Mouse (Mus musculus) neural tube, embryonic 13.5 days (tissue): ENCODE measurements around the gene Slc25a21. TPM values are rescaled to one million over a fixed set of nuclear protein-coding genes. Genes with fewer than 3 reads are reported as not detected.

Experiments
- ATAC-seq: fragments of 200-750 bp; cut with Nextera tagmentation; 2 replicates; pipeline ENCODE4 v1.8.0; 2017; ENCODE audit warnings: low read depth, mild to moderate bottlenecking, moderate TSS enrichment, moderate library complexity
- H3K27ac ChIP-seq: fragments of 300-500 bp; sonication (generic); replicated peaks from 2 replicates; pipeline ENCODE4 v1.5.1; 2015; ENCODE audit warnings: moderate library complexity, mild to moderate bottlenecking, inconsistent platforms
- H3K27me3 ChIP-seq: fragments of 300-500 bp; sonication (generic); 2 replicates; pipeline ENCODE4 v1.6.1; 2015; ENCODE audit warnings: mild to moderate bottlenecking, inconsistent platforms
- H3K36me3 ChIP-seq: fragments of 300-500 bp; sonication (generic); 2 replicates; pipeline ENCODE4 v1.6.1; 2015; ENCODE audit warnings: mild to moderate bottlenecking, inconsistent platforms
- H3K4me1 ChIP-seq: fragments of 300-500 bp; sonication (generic); replicated peaks from 2 replicates; pipeline ENCODE4 v1.6.1; 2015; ENCODE audit warnings: inconsistent platforms
- H3K4me2 ChIP-seq: fragments of 300-500 bp; sonication (generic); 2 replicates; pipeline ENCODE4 v1.6.1; 2015; ENCODE audit warnings: inconsistent platforms, mild to moderate bottlenecking, moderate library complexity
- H3K4me3 ChIP-seq: fragments of 300-500 bp; sonication (generic); 2 replicates; pipeline ENCODE4 v1.5.1; 2015; ENCODE audit warnings: mild to moderate bottlenecking, inconsistent platforms
- H3K9ac ChIP-seq: fragments of 300-500 bp; sonication (generic); 2 replicates; pipeline ENCODE4 v1.6.1; 2015; ENCODE audit warnings: moderate library complexity, mild to moderate bottlenecking, inconsistent platforms
- H3K9me3 ChIP-seq: fragments of 300-500 bp; sonication (generic); 2 replicates; pipeline ENCODE4 v1.6.1; 2016; ENCODE audit warnings: inconsistent platforms
- WGBS: fragments of 180-500 bp; shearing (Covaris S2); methylation state at CpG from one replicate; pipeline ENCODE4 v1.1.7; 2015; 5-methylcytosine and 5-hydroxymethylcytosine counted together
- polyA plus RNA-seq: library from polyadenylated mRNA; unstranded; fragments of >200 nt; fragmentation: Nextera tagmentation; extraction: Ambion mirVana; gene quantifications from 2 replicates; pipeline ENCODE4 v1.2.1, GENCODE M21; 2015

The Slc25a21 gene
- polyA plus RNA-seq, 1 experiment from 2014 or later = 0.28 TPM

GRCm38 (mm10) chr12:56851464-56851863 lies 345.8 kb downstream of the Slc25a21 start:
- H3K27ac ChIP-seq = 0 out of 2 replicates have a peak overlapping the region, but pooled peaks have one; percentile 4
- WGBS = 26% methylated on average over 3 of the region's 3 CpGs
- ATAC-seq = peak; percentile 50; the same call in 1 of the 2 replicates
- peaks cover 5% of the 10 kb centered on the region; the same call in 1 of the 2 replicates for H3K4me1 ChIP-seq
- no peaks in the 10 kb centered on the region for H3K9me3 ChIP-seq
- H3K27me3 ChIP-seq = peaks cover 6% of the 10 kb centered on the region; the same call in 1 of the 2 replicates
- H3K36me3 ChIP-seq = no peaks in the 10 kb centered on the region
- no peak overlapping the region for H3K4me2 ChIP-seq
- H3K9ac ChIP-seq = no peak overlapping the region
- no peak overlapping the region for H3K4me3 ChIP-seq

- no peak overlapping the region for H3K9ac ChIP-seq
- no peak for ATAC-seq
- peaks cover 12% of the 10 kb centered on the region for H3K4me1 ChIP-seq
- no peaks in the 10 kb centered on the region for H3K9me3 ChIP-seq
- no peaks in the 10 kb centered on the region for H3K36me3 ChIP-seq
- no peak overlapping the region for H3K4me3 ChIP-seq
- peaks cover 77% of the 10 kb centered on the region for H3K27me3 ChIP-seq
- no peak overlapping the region for H3K4me2 ChIP-seq
- 78% methylated on average over 1 of the region's 1 CpGs for WGBS
- H3K27ac ChIP-seq = no peak overlapping the region
These were observed 367.3 kb downstream of the Slc25a21 start for GRCm38 (mm10) chr12:56829945-56830344.

- H3K9ac ChIP-seq = 0 out of 2 replicates have a peak overlapping the region, but pooled peaks have one; percentile 5
These were observed 367.8 kb downstream of the Slc25a21 start for GRCm38 (mm10) chr12:56829455-56829883.

DNA sequence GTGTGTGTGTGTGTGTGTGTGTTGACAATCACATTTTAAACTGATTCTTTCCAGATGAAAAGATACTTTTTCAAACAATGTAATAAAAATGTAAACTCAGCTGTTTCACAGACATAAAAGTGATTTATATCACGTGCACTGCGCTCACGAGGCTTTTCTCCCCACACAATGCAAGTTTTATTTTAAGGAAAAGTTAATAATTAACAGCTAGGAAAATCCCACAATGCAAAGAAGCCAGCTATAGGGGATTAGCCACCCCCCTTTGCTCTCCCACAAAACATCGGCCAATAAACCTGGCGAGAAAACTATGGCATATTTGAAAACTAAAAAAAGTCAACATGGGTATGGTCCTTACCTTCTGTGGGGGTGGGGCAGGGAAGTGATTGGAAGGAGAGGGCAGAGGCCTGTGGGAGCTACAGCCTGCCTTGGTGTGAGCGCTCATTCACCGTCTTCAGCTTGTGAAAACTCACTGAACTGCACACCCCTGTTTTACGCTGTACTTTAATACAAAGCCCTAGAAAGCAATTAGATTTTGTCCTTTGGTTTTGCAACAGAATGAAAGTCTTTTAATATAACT lies 369.4 kb downstream of the Slc25a21 start:
- ATAC-seq = no peak
- 22% methylated on average over 8 of the region's 8 CpGs for WGBS
- Histone ChIP-seq H3K4me3 (no peak overlapping the region), H3K4me1 (peaks cover 12% of the 10 kb centered on the region), H3K4me2 (no peak overlapping the region), H3K9me3 (no peaks in the 10 kb centered on the region), H3K27me3 (peaks cover 78% of the 10 kb centered on the region), H3K27ac (no peak overlapping the region), H3K36me3 (no peaks in the 10 kb centered on the region), H3K9ac (no peak overlapping the region)

More at GRCm38 (mm10) chr12:56829455-56829883, 367.8 kb downstream of the Slc25a21 start:
- Histone ChIP-seq H3K4me1 (peaks cover 12% of the 10 kb centered on the region), H3K27ac (no peak overlapping the region), H3K9me3 (no peaks in the 10 kb centered on the region), H3K4me2 (peak overlapping the region; percentile 44), H3K36me3 (no peaks in the 10 kb centered on the region), H3K27me3 (peaks cover 77% of the 10 kb centered on the region), H3K4me3 (peak overlapping the region; percentile 19)
- peak; percentile 83 for ATAC-seq
- 12% methylated on average over 5 of the region's 5 CpGs for WGBS

DNA sequence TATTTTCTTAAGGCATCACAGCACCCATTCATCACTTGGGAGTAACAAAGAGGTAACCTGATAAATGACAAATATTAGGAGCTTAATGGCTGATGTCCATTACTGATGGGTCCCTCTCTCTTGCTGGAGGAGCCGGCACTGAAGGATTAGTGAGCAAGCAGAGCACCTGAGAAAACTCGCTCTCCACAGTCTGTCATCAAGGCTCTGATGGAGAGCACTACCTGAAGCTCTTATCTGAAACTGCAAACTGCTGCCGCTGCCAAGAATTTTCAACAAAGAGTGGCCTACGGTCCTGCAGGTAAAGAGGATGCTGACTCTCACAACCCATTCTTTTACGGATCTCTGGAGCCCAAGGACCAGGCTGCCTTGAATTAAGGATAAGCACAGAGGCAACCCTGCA lies 372.6 kb downstream of the Slc25a21 start:
- Histone ChIP-seq H3K9ac (no peak overlapping the region), H3K4me2 (no peak overlapping the region), H3K27ac (no peak overlapping the region), H3K4me1 (peaks cover 9% of the 10 kb centered on the region), H3K36me3 (no peaks in the 10 kb centered on the region), H3K9me3 (no peaks in the 10 kb centered on the region), H3K4me3 (no peak overlapping the region), H3K27me3 (peaks cover 69% of the 10 kb centered on the region)
- ATAC-seq = no peak
- WGBS = 78% methylated on average over 5 of the region's 5 CpGs

DNA sequence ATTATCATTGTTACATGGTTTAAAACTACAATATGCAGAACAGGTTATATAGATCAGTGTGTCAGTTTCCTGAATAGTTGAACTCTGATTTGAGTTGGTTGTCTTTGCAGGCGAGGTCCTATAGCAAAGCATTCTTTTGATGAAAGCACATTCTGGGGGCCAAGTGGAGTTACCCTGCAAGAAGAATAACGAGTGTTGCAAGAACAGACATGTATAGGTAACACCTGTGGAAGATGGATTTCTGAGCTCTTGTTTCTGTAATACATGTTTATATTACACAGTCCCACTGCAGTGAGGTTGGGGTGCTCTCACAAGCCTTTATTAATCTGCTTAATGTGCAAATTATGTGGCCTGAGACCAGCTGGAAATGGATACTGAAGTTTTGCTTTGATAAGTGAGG lies 375.1 kb downstream of the Slc25a21 start:
- Histone ChIP-seq H3K4me2 (no peak overlapping the region), H3K9me3 (no peaks in the 10 kb centered on the region), H3K36me3 (no peaks in the 10 kb centered on the region), H3K27ac (no peak overlapping the region), H3K27me3 (peaks cover 50% of the 10 kb centered on the region), H3K9ac (no peak overlapping the region), H3K4me1 (no peaks in the 10 kb centered on the region), H3K4me3 (no peak overlapping the region)
- ATAC-seq = no peak
- WGBS = 69% methylated on average over 2 of the region's 2 CpGs

DNA sequence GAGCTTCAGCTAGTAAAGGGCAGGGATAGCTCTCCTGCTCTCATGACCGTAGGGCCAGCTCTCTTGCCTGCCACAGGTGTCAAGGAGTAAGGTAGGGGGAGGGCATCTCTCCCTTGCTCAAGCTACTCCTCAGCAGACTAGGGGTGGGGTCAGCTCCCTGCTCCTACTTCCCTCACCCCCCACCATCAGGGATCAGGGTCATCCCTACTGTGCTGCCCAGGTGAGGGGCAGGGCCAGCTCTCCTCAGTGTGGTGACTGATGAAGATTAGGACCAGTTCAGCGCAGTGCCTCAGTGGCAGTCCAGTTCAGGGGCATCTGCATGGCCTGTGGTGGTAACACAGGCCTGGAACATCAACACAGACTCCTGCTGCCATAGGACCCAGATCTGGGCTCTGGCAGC lies 376.7 kb downstream of the Slc25a21 start:
- Histone ChIP-seq H3K4me1 (no peaks in the 10 kb centered on the region), H3K4me3 (no peak overlapping the region), H3K27me3 (peaks cover 39% of the 10 kb centered on the region), H3K4me2 (no peak overlapping the region), H3K9me3 (no peaks in the 10 kb centered on the region), H3K9ac (no peak overlapping the region), H3K36me3 (no peaks in the 10 kb centered on the region), H3K27ac (no peak overlapping the region)
- 91% methylated on average over 2 of the region's 2 CpGs for WGBS
- no peak for ATAC-seq

DNA sequence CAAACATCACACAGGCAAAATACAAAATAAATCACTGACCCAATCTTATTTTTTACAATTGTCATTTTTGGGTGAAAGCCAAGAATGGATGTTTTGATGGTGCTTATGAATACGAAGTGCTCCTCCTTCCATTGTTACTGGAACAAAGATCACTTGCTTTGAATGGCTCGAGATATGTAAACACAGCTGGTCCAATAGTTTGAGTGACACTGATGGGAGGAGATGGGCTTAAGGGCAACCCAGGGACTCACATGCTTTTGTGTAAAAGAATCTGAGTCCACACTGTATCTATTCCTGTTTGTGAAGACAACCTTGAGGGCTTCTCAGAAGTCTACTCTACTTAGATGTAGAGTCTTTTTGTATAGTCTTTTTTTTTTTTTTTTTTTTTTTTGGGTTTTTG lies 389.8 kb downstream of the Slc25a21 start:
- Histone ChIP-seq H3K36me3 (no peaks in the 10 kb centered on the region), H3K27me3 (no peaks in the 10 kb centered on the region), H3K4me3 (no peak overlapping the region), H3K4me2 (no peak overlapping the region), H3K4me1 (no peaks in the 10 kb centered on the region), H3K27ac (no peak overlapping the region), H3K9ac (no peak overlapping the region), H3K9me3 (no peaks in the 10 kb centered on the region)
- WGBS = 74% methylated on average over 2 of the region's 2 CpGs
- no peak for ATAC-seq

- Histone ChIP-seq H3K4me1 (no peaks in the 10 kb centered on the region), H3K4me3 (no peak overlapping the region), H3K4me2 (no peak overlapping the region), H3K27me3 (no peaks in the 10 kb centered on the region), H3K9ac (no peak overlapping the region), H3K27ac (no peak overlapping the region), H3K36me3 (no peaks in the 10 kb centered on the region), H3K9me3 (no peaks in the 10 kb centered on the region)
- no peak for ATAC-seq
- 89% methylated on average over 2 of the region's 2 CpGs for WGBS
These were observed 390.2 kb downstream of the Slc25a21 start for GRCm38 (mm10) chr12:56807078-56807477.

DNA sequence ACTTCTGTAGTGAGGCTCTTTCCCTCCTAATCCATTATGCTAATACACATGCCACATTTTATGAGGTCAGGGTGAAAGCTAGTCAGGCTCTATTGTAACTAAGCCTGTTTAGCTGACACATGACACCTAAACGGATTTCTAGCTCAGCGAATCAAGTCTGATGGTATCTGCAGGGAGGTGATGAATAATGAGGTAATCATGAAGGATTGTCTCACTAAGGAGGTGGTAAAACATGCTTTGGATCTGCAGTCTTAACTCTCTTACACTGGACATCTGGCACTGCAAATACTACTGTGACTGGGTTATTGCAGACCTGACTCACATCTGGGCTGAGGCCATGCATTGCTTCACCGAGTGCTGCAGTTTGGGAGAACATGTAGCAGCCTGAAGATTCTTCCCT lies 392.8 kb downstream of the Slc25a21 start:
- no peak for ATAC-seq
- 37% methylated on average over 3 of the region's 3 CpGs for WGBS

DNA sequence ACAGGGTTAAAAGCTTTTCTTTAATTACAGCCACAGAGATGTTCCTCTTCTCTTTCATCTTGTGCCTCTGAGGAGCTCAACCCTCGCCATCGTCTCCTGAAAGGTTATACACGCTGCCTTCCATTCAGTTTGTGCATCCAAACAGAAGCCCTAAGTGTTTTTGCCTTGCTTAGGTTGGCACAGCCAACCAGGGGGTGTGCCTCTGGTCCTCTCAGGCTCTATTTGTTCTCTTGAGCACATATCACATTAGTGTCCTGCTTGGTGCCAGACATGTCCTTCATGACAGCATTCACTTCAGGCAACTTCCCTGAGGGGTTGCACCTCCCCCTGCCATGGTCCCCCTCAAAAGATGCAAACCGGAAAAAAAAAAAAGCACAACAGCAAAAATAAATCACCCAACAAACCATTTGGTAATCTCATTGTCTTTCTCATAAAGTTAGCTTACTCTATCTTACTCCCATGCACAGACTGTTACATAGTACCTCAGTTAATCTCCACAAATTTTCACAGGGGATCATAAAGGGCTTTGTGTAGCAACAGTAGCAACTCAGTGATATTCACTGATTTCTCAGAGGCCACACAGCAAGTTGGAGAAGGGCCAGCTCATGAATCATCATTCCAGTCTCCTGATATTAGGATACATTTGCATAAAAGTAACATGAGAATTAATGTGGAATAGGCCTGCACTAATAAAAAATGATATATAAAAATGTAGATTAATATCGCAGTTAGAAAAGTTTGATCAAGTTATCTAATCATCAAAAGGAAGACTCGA lies 398.4 kb downstream of the Slc25a21 start:
- H3K4me1 ChIP-seq = no peaks in the 10 kb centered on the region
- no peak overlapping the region for H3K4me3 ChIP-seq
- WGBS = 56% methylated on average over 6 of the region's 6 CpGs
- H3K36me3 ChIP-seq = no peaks in the 10 kb centered on the region
- no peak overlapping the region for H3K27ac ChIP-seq
- H3K9me3 ChIP-seq = no peaks in the 10 kb centered on the region
- H3K4me2 ChIP-seq = no peak overlapping the region
- no peak overlapping the region for H3K9ac ChIP-seq
- no peaks in the 10 kb centered on the region for H3K27me3 ChIP-seq
- ATAC-seq = no peak

More for the DNA sequence above, 392.8 kb downstream of the Slc25a21 start:
- H3K36me3 ChIP-seq = no peaks in the 10 kb centered on the region
- no peaks in the 10 kb centered on the region for H3K4me1 ChIP-seq
- H3K4me3 ChIP-seq = no peak overlapping the region
- H3K9ac ChIP-seq = no peak overlapping the region
- H3K9me3 ChIP-seq = no peaks in the 10 kb centered on the region
- H3K27ac ChIP-seq = no peak overlapping the region
- no peaks in the 10 kb centered on the region for H3K27me3 ChIP-seq
- no peak overlapping the region for H3K4me2 ChIP-seq

- H3K9me3 ChIP-seq = no peaks in the 10 kb centered on the region
- no peak overlapping the region for H3K4me3 ChIP-seq
- H3K4me1 ChIP-seq = peaks cover 8% of the 10 kb centered on the region
- WGBS = 79% methylated on average over 4 of the region's 4 CpGs
- no peaks in the 10 kb centered on the region for H3K36me3 ChIP-seq
- no peak overlapping the region for H3K4me2 ChIP-seq
- no peak overlapping the region for H3K9ac ChIP-seq
- no peaks in the 10 kb centered on the region for H3K27me3 ChIP-seq
- no peak for ATAC-seq
- H3K27ac ChIP-seq = no peak overlapping the region
These were observed 408.0 kb downstream of the Slc25a21 start for GRCm38 (mm10) chr12:56789236-56789635.
